Mouse (Mus musculus) T-helper 1 cell (primary cell): Measurements from ENCODE around the gene Dmrt3.

Source experiments
- in situ Hi-C: fragments of 300-600 bp; cut with MboI, MseI; formaldehyde crosslinking; loops from one replicate; pipeline ENCODE4 v1.15.1; 2025; ENCODE audit warnings: high pct_unique_total_duplicates

Dmrt3 gene

DNA sequence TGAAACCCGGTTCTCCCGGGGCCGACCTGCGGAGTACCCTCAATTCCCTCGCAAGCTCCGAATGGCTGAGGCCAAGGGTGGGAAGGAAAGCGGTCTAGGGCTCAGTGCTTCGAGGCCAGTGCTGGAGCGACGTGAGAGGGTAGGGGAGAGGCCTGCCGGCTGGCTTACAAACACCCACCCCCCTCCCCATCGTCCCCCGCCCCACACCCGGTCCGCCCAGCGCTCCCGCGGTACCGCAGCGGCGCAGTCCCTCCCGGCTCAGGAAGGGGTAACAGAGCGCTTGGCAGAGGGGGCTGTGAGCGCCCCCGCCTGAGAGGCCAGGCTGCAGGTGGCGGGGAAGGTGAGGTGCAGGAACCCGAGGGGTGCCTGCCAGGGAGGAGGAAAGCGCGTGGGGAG, at the start of gene Dmrt3:
TSS of gene Dmrt3 (plus strand) at position 287 of the 396 bp plus-strand sequence.
- in situ Hi-C loops: no loop called here

GRCm38 (mm10) chr19:25564430-25564829, 45.7 kb upstream of the Dmrt3 start:
- in situ Hi-C loops: no loop called here

GRCm38 (mm10) chr19:25569778-25570177, 40.3 kb upstream of the Dmrt3 start:
- in situ Hi-C loops: no loop called here

DNA sequence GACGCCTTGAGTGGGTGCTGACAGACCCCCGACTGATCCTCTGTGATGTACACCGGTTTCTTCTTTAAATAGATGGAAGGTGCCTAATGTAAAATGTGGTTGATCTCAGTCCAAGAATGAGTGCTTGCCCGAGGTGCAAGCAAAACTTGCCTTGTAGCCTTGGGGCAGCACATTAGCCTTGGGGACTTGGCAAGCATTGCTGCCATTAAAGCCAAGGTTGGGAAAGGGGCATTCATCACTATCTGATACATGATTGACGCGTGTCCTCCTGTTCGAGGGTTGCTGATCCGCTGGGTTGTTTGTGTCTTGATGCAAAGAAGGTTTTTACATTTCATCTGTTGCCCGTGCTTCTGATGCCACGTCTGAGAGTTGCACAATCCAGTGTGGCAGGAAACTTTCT, 35.7 kb upstream of the Dmrt3 start:
- in situ Hi-C loops: no loop called here

GRCm38 (mm10) chr19:25574981-25575814, 34.9 kb upstream of the Dmrt3 start:
- in situ Hi-C loops: no loop called here

DNA sequence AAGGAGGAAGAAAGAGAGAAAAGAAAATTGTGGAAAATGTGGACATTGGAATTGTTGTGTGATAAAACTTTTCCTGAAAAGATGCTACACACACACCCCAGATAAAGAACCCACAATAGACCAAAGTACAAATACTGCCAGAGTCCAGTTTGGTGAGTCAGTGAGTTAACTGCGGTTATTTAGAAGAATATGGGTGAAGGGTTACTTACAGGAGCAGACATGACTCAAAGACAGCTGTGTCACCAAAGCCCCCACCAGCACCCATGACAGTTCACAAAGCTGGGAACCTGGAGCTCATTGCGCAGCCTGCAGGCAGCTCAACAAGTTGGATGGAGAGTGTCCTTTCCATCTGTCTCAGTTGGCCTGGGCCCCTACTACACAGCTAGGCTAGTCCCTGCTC, 31.7 kb upstream of the Dmrt3 start:
- in situ Hi-C loops: no loop called here

DNA sequence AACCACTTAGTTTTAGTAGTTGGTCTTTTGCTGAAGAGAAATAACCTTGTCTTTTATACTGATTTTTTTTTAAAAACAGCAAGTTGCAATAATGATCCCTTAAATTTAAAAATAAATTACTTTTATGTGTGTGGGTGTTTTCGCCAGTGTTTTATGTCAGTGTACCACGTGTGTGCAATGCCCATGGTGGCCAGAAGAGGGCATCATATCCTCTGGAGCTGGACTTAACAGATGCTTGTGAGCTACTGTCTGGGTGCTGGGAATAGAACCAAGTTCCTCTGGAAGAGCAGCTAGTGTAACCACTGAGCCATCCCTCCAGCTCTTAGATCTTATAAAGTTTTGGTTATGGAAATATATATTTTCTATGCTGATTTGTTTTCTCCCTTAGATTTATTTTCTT, 30.7 kb upstream of the Dmrt3 start:
- in situ Hi-C loops: no loop called here

- in situ Hi-C loops: no loop called here
Measured at GRCm38 (mm10) chr19:25597717-25598232, 12.3 kb upstream of the Dmrt3 start.

- in situ Hi-C loops: no loop called here
Measured at GRCm38 (mm10) chr19:25598626-25599025, 11.5 kb upstream of the Dmrt3 start.

DNA sequence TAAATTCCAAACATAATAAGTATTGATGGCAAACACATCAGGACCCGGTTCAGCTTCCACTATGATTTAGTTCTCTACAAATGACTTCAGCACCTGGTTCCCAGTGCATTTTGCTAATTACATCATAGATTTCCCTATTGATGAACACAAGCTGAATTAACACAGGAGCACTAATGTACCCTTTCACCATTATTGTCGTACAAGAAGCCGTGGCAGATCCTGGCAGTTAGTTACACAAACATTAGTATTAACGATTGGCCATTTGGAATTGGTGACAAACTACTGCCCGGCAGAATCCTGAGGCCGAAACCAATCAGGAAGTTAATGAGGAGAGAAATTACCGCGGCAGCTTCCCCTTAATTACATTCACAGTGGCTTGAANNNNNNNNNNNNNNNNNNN, 8.1 kb upstream of the Dmrt3 start:
- in situ Hi-C loops: loop anchor here (5.0 kb wide), 1 partner anchor 70 kb away; the partner anchor contains the start of gene Dmrt2

GRCm38 (mm10) chr19:25607461-25608205, 2.5 kb upstream of the Dmrt3 start:
- in situ Hi-C loops: no loop called here

DNA sequence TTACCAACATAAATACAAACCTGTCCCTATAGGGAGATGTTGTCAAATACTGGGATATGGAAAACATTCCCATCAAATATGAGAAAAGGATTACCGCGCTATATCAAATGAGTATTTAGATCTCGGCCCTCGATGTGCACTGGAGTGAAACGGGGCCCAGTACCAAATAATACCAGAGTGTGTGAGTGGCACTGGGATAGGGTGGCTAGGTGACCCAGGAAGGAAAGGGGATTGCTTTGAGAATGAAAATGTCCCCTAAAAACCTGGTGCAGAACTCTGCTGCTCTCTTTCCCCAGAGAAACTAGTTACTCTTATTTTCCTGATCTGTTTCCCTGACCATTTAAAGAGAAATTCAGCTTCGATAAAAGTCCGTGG, 1.9 kb upstream of the Dmrt3 start:
- in situ Hi-C loops: no loop called here

- in situ Hi-C loops: no loop called here
Measured at GRCm38 (mm10) chr19:25608961-25609850, 895 bp upstream of the Dmrt3 start.

DNA sequence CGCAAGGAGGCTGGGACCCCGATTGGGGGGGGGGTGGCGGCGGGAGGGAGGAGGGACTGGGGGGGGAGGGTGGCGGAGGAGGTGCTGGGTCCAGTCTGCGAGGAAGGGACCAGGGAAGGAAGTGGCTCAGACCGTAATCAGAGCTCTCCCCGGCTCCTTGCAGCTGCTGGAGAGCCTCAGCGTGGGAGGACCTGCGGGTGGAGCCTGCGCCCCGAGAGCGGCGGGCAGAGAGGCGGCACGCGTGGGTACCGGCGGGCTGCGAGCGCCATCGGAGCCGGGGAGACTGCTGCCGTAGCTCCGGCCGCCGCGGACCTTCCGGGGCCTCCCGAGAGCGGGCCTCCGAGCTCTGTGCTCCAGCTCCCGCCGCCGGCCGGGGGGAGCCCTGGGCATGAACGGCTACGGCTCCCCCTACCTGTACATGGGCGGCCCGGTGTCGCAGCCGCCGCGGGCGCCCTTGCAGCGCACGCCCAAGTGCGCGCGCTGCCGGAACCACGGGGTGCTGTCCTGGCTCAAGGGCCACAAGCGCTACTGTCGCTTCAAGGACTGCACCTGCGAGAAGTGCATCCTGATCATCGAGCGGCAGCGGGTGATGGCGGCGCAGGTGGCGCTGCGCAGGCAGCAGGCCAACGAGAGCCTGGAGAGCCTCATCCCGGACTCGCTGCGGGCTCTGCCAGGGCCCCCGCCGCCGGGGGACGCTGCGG, 460 bp downstream of the Dmrt3 start:
- in situ Hi-C loops: no loop called here

GRCm38 (mm10) chr19:25611116-25611515, 1.0 kb downstream of the Dmrt3 start:
- in situ Hi-C loops: no loop called here

DNA sequence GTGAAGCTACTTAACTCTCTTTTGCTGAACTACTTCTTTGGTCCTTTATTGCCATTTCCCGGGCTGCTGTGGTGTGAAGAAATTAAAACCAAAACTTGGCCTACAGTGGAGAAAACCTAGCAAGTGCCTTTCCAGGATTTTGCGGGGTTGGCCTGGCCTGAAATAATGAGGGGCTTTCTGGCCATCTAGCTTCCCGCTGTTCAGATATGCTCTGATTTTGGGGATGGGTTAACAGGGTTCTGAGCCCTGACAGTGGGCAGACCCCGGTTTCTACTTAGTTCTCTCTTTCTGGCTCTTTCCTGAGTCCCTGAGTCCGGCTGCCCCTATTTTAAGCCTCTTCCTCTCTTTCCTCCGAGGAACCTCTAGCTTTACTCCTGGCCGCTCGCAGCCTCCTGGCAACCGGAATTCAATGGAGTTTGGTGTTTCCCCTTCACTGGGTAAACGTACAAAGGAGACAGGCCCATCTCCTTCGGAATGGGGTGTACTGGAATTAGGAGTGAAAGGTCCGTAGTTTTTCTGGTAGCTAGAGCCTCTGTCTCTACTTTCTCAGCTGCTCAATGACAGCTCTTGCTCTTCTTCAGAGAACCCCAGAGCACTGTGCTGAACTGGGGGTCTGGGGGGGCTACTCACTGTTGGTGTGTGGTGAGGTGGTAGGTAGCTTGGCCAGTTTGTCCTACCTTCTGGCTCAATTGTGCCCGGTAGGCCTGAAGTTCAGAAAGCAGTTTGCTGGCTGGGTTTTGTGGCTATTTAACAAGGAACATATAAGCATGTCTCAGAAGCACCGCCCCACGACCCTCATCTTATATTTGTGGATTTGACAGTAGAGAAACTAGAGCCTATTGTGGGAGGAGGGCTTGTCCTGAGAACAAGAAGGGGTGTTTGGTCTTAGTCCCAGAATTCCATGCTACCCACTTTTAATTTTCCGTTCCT, 2.0 kb downstream of the Dmrt3 start:
- in situ Hi-C loops: no loop called here

DNA sequence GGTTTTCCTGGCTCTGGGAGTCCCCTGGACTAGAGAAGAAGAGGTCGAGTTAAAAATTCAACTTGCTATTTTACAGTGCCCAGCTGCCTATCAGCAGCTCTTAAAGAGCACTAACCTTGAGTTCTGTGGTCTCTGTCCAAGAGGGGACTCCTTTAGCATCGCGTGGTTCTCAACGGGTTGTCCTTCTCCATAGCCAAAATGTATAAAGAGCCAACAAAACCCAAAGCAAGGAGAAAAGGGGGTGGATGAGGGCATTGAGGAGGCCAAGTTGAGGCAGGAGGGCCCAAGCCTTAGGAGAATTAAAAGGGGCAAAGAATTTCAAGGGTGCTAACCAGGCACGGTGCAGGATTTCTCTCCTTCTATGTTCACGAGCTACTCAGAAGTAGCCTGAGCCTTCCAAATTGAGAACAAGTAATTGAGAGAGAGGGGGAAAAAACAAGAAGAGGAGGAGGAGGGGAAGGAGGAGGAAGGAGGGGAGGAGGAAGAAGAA, 2.8 kb downstream of the Dmrt3 start:
- in situ Hi-C loops: no loop called here

GRCm38 (mm10) chr19:25613476-25614300, 3.6 kb downstream of the Dmrt3 start:
- in situ Hi-C loops: no loop called here

GRCm38 (mm10) chr19:25615889-25616288, 5.8 kb downstream of the Dmrt3 start:
- in situ Hi-C loops: no loop called here
